Mouse (Mus musculus): ENCODE measurements around the gene Nupr1l.

DNA sequence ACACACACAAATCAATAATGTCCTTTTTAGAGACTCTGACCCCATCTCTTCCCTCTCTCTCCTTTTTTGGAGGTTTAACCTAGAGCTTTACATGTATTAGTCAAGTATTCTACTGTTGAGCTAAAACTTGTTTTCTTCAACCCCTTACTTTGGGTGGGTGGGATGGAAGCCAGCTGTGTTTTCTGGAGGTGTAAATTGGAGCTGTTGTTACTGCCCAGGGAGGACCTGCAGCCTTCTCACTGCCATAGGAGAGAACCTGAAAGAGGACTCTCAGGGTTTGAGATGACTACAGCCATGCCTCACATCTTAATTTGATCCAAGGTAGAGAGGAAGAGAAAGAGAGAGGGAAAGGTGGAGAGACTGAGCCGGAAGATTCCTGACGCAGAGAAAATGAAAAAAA is 31.9 kb downstream of the Nupr1l start:
- TF ChIP-seq POLR2A (IDR thresholded peaks at IDR 0.05; ENCODE audit: borderline replicate concordance, extremely low read depth, low read depth, low read length) (no peak), CTCF (IDR thresholded peaks at IDR 0.05; ENCODE audit: insufficient read depth, low read length) (no peak)
